Mouse (Mus musculus) spleen, postnatal 36 days (tissue): ENCODE data around the gene Galr3.
"Not testable (repeated sequence)": the region's sequence is repeated elsewhere in the genome, so short reads cannot be mapped to it uniquely, and the experiment has no call there.

ENCODE experiments used
- DNase-seq, 2 experiments: peaks; one replicate each; pipeline ENCODE4 v3.0.0; 2022; ENCODE audit warnings: low spot score in 2 of 2, mixed read lengths in 1 of 2

Gene Galr3

DNA sequence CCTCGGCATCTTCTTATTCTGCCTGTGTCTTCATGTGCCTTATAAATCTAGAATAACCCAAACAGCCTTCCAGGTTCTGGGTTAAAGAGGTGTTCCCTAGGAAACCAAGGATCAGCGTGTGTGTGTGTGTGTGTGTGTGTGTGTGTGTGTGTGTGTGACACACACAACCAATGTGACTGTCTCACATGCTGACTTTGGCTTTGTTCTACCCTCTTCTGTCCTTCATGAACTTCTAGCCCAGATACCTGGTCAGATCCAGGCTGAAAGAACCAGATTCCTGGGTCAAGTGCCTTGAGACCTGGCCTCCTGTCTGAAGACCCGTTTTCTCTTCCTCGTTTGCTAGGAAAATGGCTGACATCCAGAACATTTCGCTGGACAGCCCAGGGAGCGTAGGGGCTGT, at the start of gene Galr3:
Gene Galr3 (plus strand): TSS at position 301 of the 400 bp plus-strand sequence.
- no peak for DNase-seq

DNA sequence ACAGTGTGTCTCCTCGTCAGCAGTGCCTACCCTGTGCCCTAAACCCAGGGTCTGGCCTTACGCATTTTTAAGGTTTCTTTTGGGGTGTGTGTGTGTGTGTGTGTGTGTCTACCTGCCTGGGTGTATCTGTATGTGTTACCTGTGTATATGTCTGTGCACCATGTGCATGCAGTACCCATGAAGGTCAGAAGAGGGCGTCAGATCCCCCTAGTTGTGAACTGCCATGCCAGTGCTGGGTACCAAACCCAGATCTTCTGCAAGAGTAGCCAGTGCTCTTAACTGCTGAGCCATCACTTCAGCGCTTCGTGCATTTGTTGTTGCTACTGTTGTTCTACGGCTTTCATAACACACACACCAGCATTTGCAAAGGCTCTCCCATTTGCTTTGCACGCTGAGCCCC, 49.5 kb upstream of the Galr3 start:
- no peak for DNase-seq

DNA sequence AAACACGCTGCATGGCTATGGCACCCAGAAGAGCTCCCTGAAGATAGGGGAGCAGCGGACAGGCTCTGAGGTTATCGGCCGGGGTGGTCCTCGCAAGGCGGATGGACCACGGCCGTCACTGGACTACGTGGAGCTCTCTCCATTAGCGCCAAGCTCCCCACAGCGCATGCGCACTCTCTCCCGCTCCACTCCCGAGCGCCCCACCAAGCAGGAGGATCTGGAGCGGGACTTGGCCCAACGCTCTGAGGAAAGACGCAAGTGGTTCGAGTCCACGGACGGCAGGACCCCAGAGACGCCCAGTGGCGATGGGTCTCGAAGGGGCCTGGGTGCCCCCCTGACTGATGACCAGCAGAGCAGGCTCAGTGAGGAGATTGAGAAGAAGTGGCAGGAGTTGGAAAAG, 48.8 kb upstream of the Galr3 start:
- DNase-seq, result no peak

DNA sequence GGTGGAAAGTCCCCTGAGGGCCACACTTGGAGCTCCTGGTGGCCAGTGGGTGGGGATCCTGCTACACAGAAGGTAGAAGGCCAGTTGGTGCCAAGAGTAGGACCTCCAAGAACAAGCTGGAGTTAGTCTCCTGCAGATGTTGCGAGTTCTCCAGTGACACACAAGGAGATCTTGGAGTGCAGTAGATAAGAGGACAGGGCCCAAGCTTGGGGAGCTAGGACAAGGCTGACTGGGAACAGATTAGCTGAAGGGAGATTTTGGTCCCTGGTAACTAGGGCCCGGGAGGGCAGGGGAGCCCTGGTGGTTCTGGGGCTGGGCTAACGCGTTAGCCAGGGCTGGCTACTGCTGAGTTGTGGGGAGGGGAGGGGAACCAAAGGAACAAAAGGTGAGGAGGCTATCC, 45.8 kb upstream of the Galr3 start:
- DNase-seq, result no peak

DNA sequence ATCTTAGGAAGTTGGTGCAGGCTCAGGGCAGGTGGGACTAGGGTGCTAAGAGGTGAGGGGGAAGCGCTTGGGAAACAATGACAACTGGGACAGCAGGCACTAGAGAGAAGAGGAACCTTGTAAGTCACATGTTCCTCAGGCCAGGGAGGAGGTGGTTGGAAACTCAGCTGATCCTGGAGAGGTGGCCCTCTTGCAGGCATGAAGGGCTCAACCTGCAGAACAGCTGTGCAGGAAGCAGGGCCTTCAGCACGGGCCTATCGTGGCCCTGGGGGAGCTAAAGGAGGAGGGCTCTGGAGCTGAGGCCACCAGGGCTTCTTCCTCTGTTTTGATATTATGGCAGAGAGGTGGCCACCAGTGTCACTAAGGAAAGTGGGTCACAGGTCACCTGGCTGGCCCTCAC, 45.0 kb upstream of the Galr3 start:
- peak in 1 of 2 experiments; percentile 33 for DNase-seq

DNA sequence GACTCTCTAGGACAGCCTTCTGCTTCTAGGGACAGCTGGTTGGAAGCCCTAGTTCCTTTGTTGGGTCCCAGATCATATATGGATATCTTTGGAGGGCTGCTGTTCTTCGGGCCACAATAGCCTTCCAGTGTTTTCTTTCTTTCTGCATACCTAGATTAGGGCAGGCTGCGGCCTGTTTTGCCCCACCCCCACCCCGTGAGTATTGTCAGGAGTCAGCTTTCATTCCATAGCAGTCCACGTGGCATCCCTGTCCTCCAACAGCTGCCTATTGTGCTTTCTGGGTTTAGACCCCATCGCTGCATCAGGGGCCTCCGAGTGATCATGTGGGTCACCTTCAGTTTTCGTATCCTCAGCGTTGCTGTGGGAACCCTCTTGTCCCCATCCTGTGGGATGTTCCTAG, 43.3 kb upstream of the Galr3 start:
- DNase-seq, result no peak

DNA sequence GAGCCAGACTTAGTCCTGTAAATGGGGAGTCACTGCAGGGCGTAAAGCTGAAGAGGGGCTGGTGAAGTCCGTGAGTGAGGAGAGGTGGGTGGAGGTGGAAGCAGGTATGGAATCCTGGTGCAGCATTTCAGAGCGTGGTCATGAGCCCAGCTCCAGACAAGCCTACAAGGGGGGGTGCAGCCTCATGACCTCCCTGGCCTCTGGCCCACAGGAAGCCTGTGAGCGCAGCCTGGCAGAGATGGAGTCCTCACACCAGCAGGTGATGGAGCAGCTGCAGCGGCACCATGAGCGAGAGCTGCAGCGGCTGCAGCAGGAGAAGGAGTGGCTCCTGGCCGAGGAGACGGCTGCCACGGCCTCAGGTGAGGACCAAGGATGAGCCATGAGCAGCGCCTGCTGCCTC, 42.1 kb upstream of the Galr3 start:
- no peak for DNase-seq

DNA sequence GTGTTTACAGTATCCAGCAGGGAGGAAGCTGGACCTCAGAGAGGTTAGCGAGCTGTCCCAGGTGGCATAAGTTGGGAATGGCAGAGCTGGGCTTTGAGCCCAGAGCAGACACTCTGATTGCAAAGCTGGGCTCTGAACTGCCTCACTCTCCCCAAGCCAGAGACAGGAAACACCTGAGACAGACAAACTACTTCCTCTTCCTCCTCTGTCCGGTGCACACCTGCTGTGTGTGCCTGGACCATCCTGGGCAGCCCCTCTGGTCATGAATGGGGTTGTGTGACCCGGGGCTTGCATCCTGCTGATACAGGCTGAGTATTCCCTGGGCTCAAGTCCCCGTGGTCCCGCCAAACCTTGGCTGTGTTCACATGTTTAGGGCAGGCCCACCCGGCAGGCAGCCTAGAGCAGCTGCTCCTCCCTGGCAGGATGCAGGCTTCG, 41.3 kb upstream of the Galr3 start:
- DNase-seq, result no peak

DNA sequence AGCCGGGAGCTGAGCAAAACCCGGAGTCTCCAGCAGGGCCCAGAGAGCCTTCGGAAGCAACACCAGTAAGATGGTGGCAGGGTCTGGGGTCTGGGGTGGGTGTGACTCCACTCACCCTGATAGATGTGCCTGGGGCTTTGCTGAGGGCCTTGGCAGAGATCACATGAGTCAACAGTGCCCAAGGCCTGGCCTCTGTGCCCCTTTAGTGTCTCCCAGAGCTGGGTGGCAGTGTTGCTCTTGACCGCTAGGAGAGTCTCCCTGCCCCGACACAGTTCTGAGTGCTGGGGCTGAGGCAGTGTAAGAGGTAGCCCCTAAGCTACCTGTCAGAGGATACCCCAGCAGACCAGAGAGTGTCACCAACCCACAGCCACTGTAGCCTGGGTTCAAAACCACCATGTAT, 40.1 kb upstream of the Galr3 start:
- no peak for DNase-seq

DNA sequence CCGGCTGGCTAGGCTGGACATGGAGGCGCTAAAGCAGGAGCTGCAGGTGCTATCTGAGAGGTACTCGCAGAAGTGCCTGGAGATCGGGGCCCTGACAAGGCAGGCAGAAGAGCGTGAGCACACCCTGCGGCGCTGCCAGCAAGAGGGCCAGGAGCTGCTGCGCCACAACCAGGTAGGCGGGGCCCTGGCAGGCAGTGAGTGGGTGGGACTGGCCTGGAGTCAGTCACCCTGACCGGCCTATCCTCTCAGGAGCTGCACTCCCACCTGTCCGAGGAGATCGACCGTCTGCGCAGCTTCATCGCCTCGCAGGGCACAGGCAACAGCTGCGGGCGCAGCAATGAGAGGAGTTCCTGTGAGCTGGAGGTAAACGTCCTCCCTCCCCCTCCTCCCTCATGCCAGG, 39.6 kb upstream of the Galr3 start:
- DNase-seq, result no peak

DNA sequence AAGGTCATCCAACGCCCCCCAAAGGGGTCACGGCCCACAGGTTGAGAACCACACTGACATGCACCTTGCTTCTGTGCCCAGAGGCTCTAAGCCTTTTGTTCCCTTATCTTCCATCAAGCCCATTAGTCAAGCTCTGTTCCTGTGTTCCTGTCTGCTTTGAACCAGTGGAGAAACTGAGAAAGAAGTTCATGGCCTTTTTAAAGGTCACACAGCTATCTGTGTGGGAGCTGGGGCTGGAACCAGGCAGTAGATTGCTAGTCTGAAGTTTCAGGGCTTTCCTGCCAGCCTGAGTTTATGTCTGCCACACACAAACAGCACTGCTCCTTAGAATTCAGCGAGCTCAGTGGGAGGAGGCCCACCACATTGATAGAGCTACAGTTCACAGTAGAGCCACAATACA, 38.6 kb upstream of the Galr3 start:
- DNase-seq, result no peak

DNA sequence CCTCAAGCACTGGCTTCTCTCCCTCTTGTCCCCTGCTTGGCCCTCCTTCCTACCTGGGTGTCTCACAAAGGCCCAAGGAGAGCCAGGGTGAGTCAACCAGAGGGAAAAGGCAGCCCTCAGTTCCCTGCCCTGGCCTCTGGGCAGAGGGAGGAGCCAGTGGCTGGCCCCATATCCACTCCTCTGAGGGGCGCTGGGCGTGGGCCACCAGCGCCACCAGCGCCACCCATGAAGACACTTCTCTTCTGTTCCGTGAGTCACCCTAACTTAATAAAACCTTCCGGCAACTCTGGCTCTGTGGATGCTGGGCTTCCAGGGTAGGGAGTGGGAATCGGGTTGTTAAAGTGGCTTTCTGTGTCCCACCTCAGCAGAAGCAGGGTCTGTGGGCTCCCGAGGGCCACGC, 36.1 kb upstream of the Galr3 start:
- DNase-seq, result no peak

DNA sequence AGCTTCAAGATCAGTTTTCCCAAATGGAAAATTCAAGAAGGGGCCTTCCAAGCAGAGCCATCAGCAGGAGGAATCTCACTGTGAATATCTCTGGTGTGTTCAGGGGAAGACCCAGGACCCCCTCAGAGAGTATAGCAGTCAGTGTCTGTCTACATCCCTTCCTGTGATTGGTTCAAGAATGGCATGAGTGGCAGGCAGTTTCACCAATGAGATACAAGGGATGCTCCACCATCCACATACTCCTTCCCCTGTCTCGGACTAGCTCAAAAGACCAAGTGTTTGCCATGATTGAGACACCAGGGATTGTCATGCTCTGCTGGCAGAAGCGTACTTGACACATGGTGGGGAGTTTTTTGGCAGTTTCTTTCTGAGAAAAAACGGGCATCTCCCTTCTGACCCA, 35.0 kb upstream of the Galr3 start:
- no peak for DNase-seq

DNA sequence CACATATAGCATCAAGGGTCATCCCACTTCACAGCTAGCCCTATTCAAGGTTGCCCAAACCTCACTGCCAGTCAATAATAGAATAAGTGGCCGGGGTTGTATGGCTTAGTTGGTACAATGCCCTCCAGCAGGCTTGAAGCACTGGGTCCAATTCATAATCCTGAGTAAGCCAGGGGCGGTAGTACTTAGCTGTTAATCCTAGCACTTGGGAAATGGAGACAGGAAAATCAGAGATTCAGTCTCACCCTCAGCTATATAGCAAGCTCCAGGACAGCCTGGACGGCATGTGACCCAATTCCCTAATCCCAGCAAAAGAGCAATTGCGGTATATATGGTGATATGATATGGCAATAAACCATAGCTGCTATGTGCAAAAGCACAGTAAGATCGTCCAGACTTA, 34.6 kb upstream of the Galr3 start:
- DNase-seq, result no peak

DNA sequence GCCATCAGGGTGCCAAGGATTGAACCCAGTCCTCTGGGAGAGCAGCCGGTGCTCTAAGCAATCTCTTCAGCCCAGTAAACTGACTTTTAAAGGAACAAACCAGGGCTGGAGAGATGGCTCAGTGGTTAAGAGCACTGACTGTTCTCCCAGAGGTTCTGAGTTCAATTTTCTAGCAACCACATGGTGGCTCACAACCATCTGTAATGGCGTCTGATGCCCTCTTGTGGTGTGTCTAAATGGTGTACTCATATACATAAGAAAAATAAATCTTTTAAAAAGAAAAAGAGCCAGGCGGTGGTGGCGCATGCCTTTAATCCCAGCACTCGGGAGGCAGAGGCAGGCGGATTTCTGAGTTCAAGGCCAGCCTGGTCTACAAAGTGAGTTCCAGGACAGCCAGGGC, 33.8 kb upstream of the Galr3 start:
- not testable (repeated sequence) for DNase-seq

DNA sequence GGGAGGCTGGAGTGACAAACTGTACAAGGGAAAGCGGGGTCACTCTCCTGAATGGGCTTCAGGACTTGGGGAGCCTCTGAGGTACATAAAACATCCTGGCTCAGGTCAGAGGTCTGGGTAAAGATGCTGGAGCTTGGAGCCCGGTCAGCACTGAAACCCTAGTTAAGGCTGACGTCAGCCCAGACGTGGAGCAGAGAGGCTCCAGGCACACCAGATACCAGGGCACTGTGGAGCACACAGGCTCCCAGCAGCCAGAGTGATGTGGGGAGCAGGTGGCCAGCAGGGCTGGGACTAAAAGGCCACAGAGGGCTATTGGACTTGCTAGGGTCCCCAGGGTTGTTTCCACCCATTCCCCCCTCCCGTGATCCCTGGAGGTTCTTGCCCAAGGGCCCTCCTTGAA, 32.0 kb upstream of the Galr3 start:
- no peak for DNase-seq

DNA sequence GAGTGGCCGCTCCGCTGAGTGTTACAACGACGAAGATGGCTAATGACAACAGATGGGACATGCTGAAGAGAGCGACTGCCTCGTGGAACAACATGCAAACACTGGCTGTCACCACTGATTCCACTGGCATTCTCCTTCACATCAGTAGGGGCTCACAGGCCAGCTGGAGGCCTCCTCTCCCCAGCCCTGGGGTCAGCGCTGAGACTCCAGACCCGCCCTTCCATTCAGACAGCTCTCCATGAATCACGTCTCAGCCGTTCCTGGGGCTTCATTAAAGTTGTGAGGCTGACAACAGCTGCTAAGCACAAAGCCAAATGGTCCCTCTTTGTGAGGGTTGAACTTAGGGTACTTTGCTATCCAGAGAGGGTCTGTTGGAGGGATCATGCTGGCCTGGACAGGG, 30.1 kb upstream of the Galr3 start:
- no peak for DNase-seq

DNA sequence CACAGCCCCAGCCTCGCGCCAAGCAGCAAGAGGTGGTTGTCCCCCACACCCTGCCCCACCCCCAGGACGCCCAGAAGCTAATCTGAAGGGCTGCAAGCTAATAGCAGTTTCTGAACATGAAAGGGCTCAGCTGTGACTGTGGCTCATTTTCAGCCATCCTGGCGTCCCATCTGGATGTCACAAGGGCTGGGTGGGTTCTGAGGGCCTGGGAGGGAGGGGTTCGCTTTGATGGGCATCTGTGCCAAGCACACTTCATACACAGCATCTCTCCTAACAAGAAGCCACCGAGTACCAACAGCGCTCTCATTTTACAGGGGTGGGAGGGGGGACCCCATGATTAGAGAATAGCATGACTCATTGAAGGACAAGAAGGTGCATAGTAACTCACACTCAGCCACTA, 28.3 kb upstream of the Galr3 start:
- DNase-seq, result no peak

DNA sequence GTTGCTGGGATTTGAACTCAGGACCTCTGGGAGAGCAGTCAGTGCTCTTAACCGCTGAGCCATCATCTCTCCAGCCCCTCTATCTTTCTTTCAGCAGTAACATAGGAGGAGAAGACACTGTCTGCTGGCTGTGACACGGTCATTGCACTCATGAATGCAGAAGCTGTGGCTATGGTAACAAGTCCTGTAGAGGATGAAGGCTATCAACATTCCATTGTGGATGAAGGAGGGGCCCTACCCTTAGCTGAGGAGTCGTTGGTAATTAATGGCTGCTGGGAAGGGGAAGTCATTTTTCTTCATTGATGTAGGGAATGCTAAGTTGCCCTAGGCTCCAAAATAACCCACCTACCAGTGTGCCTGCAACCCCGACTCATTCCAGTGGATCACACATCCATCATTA, 23.5 kb upstream of the Galr3 start:
- no peak for DNase-seq

DNA sequence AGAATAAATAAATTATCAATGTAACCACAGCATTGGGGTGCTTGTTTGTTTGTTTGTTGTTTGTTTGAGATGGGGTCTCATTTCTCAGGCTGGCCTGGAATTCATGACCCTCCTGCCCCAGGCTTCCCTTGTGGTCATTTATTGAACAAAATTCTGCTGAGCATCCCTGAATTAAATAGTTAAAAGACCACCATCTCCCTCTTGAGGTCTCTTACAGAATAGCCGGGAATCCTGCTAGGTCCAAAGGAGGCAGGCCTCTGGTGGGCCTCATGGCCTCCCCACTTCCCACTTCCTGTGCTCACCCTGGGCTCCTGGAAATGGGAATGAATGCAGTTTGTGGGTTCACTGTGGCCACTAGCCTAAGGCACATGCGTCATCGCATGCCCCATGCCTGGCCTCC, 22.8 kb upstream of the Galr3 start:
- DNase-seq, result no peak

DNA sequence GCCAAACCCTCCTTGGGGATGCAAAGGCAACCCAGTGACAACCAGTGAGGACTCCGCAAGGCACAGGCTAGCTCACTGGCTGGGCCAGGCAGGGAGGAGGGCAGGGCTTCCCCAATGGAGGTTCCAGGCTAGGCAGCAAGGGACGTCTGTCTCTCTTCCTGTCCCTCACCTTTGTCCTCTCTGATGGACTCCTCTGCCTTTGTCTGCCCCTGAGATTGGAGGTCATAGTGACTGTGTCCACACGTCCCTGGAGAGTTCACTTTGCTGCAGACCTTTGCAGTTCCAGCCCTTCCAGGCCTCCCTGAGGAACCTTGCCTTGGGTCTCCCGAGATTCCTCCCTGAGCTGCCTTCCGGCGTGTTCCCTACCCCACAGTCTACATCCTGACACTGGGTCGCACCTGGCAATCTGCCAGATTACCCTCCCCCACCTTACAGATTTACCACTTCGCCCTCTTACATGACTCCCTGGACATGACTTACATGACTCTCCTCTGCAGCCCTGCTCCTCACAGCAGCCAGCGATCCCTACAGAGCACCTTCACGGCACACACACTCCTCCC, 18.9 kb upstream of the Galr3 start:
- no peak for DNase-seq

DNA sequence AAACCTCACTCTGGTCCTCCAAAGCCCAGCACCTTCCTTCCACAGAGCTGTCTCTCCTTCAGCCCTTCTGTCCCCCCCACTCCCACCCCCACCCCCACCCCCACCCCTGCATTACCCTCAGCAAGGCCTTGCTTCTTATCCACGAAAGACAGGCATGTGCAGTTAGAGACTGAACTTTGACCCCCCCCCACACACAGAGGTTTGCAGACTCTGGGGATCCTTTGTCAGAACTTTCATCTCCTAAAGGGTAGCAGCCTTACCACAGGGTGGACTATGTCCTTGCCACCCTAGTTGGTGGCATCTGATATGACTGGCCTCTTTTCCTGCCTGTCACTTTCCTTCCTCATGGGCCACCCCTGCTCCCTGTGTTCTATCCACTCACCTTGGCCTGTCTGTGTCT, 18.3 kb upstream of the Galr3 start:
- DNase-seq, result no peak

DNA sequence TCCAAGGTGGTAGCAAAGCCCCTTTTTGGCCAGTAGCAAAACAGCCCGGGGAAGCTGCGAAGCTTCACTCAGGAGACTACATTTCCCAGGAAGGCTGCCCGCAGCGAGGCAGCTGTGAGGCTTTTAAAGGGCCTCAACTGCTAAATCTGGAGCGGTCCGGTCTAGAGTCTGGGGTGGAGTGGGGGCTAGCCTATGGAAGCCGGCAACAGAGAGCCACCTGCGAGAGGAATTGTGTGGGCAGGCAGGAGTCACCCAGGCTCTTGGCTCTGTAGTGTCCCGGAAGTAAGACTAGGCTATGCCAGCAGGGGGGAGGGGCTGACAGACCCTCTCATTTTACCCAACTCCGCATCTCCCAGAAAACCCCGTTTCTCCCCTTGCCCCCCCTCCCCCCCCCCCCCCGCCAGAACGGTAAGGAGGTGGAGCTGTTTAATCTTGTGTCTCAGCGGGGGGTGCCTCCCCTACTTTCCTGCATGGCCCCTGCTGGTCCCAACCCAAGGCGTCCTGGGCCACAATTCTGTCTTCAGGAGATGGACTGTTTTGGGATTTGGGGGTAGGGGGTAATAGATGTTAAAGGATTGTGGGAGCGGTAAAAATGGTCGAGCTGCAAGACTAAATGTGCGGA, 15.9 kb upstream of the Galr3 start:
- DNase-seq, result no peak
